Mouse (Mus musculus) right cerebral cortex, postnatal 10 days (tissue): ENCODE results near the gene Pde1a.

Experiments
- DNase-seq, 2 experiments: peaks; one replicate each; pipeline ENCODE4 v3.0.0; 2021; ENCODE audit warnings: low spot score in 2 of 2

Pde1a gene

DNA sequence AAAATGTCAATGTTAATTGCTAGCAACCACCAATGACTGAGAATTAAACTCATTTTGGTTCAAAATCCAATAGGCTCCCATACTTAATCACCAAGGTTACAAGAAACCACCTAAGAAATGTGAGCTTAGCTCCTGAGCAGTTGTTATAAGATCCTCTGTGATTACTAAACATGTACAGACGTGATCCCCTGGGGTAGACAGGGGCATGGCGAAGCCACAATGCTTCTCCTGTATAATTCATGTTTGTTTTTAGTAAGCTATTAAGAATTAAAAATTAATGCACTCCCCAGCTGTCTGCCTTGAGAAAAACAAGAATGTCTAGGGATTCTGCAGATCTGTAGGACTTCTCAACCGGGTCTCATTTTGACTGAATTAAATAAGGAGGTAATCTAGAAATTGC, 309.7 kb downstream of the Pde1a start:
- no peak for DNase-seq

DNA sequence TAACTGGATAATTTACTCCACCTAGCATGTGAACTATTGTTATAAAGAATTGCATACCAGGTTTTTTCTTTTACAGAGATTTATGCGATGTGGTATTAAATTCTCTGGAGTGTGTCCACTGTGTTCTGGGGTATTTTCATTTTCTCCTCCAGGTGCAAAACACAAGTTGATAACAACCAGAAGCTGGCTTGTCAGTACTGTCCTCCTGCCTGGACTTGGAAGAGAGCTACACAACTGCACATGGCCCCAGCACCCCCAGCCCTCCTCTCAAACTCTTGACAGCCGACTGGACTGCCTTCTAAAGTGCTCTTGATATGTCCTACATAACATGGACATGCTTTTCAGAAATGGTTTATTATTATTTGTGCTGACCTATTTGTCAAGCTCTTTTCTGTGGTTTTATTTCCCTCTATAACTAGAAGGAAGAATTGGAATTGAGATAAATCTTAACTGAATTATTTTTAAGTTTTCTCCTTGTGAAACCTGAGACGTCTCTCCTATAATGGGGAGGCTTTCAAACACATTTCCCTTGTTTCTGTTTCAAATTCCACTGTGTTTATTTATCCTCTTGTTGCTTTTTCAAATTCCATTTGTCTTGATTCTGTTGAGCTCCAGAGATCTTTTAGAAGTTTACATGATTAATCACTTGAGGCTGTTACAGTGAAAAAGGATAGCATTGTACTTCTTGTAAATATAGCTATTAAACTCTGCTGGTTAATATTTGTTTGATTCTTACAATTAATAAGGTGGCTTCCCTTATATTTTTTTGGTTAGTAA, 313.4 kb downstream of the Pde1a start:
- DNase-seq = no peak

- DNase-seq = no peak
Observed at GRCm38 (mm10) chr2:79798627-79799026, 330.6 kb downstream of the Pde1a start.

DNA sequence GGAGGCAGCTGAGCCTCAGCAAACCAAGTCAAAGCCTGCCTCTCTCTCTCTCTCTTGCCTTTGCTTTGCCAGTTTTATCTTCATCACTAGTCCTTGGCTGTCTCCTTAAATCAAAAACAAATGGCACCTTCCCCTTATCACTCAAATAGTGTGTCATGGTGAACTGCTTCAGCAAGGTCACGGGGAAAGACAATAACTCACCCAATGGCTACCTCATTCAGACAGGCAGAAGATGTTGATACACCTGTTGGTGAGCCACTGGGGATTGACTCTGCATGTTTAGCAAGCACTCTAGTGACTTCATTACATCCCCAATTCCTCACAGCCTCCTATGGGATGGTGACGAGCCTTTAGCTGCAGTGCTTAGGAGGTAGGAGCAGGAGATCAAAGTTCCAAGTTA, 331.8 kb downstream of the Pde1a start:
- no peak for DNase-seq

DNA sequence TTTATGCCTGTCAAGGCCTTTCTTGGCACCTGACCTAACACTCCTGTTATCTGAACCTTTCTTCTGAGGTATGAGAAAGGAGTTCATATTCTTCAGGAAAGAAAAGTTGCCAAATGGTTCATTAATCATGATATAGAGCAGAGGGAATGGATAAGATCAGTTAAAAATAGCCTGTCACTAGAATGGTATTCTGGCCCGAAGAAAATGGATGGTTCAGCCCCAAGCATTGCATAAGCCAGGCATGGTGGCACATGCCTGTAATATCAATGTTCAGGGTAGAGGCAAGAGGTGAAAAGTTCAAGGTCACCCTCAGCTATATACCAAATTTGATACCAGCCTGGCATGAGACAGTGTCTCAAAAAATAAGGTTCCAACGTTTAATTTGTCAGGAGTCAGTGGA, 336.1 kb downstream of the Pde1a start:
- DNase-seq = no peak

GRCm38 (mm10) chr2:79786467-79786866, 342.8 kb downstream of the Pde1a start:
- no peak for DNase-seq

- no peak for DNase-seq
Observed at GRCm38 (mm10) chr2:79785541-79786134, 343.6 kb downstream of the Pde1a start.
